Mouse (Mus musculus) E14TG2a.4 (cell line): ENCODE results near the gene Znfx1.

Experiments
- CTCF ChIP-seq: conservative IDR thresholded peaks from 2 replicates; pipeline ENCODE4 v1.5.1; 2014; ENCODE audit warnings: low read length
- NANOG ChIP-seq: IDR thresholded peaks from 2 replicates; pipeline ENCODE4 v1.6.1; 2014; ENCODE audit warnings: borderline replicate concordance, low read length, mixed read lengths
- POU5F1 ChIP-seq: IDR thresholded peaks from 2 replicates; pipeline ENCODE4 v1.6.1; 2014; ENCODE audit warnings: low read length, borderline replicate concordance

DNA sequence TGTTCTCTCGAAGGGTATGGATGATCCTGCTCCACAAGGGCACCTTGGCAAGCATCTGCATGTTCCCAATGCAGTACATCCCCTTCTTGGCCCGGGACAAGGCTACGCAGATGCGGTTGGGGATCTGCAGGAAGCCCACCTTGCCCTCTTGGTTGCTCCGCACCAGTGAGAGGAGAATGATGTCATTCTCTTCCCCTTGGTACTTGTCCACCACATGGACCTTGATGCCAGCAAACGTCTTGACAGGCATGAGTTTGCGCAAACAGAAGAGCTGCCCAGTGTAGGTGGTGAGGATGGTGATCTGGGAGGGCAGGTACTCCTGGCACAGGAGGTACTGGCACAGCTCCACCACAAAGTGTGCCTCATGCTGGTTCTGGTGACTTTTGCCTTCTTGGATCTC lies 24.1 kb downstream of the Znfx1 start:
- TF ChIP-seq CTCF (no peak), POU5F1 (no peak), NANOG (no peak)
